Mouse (Mus musculus): ENCODE data around the gene Pkm.

DNA sequence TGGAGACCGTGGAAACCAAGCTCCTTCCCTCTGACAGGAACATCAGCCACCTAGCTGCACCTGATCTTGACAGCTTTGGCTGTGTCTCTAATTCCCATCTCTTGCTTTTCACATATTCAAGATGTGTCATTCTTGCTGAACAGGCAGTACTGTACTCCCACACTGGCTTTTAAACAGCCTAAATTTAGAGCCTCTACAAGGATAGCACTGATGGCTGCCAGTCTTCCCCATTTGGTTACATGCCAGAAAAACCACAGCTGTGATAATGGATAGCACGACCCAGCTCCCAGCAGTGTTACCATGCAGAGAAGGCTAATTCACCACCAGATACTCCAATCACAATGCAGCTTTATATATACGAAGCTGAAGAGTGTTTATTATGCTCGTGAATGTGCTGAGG is 11.1 kb downstream of the Pkm start:
- TF ChIP-seq HCFC1 (IDR thresholded peaks at IDR 0.05; ENCODE audit: low read depth, low read length): no peak
- no peak for TF ChIP-seq MAZ (IDR thresholded peaks at IDR 0.05; ENCODE audit: low read depth, low read length)
- TF ChIP-seq TAL1 (IDR thresholded peaks at IDR 0.05; ENCODE audit: low read length): peak; percentile 74
- peak; percentile 64; the same call in 1 of the 2 replicates for TF ChIP-seq MAFK (IDR thresholded peaks at IDR 0.05; ENCODE audit: borderline replicate concordance, low read depth, low read length)
- TF ChIP-seq NELFE (IDR thresholded peaks at IDR 0.05; ENCODE audit: low read depth, low read length): no peak

All from MEL (cell line).